Mouse (Mus musculus): ENCODE data around the gene Psg18.
"Not testable (repeated sequence)": the region's sequence is repeated elsewhere in the genome, so short reads cannot be mapped to it uniquely, and the experiment has no call there.

The Psg18 gene

DNA sequence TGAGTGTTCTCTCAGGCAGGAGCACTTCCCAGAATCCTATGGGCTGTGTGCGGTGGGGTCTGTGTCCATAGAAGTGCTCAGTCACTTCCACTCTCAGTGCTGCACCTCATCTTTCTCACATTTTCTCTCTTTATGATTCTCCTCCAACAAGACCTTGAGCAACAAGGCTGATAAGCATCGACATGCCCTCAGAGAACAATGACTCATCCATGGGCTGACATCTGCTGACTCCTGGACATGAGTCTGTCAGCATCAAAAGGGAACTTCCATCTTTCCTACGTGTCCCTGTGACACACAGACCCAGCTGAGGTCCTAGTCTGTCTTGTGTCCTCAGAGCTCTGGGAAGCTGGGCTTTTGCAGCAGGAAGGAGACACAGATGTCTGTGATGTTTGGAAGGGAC lies at the start of gene Psg18:
TSS of gene Psg18 (minus strand) at position 101 of the 400 bp plus-strand sequence.
- not testable (repeated sequence) for DNase-seq

DNA sequence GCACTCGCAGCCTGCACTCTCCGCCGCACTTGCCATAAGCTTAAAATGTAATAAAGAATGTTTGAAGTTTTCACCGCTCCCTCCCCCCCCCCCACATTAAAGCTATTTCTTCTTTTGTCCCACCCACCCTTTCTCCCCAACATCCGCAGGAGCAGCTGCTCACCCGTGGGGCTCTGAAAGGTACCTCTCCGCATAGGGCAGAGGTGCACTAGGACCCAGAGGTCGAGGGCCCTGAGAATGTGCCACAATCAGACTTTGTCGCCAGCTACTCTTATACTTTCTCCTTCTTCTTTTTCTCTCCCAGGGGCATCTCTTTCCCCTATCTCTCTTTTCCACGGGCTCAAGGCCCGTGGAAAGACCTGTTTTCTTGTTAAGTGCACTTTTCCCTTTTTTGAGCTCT lies 48.6 kb upstream of the Psg18 start:
- DNase-seq, result no peak

GRCm38 (mm10) chr7:18402527-18403237 lies 47.9 kb upstream of the Psg18 start:
- no peak for DNase-seq

- not testable (repeated sequence) for DNase-seq
Measured at GRCm38 (mm10) chr7:18391483-18391882, 36.7 kb upstream of the Psg18 start.

DNA sequence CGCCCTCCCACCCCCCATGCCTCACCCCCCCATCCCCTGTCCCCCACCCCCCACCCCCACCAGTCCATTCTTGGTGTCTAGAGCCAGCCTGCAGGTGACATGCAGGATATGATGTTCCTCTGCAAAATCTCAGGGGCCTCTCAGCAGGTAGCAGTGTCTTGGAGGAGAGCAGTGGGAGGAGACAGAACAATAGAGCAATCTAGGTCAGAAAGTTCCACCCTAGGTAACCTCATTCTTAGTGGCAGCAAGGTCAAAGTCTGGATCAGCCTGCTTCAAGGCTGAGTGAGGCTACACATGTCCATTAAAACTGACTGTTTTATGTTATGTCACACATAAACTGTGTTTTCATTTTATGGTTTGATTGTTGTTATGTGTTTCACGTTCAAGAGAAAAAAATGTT lies 23.5 kb upstream of the Psg18 start:
- no peak for DNase-seq

GRCm38 (mm10) chr7:18335411-18335810 lies 19.4 kb downstream of the Psg18 start:
- DNase-seq, result not testable (repeated sequence)

Data from right cerebral cortex, adult 18-20 months (tissue).